Mouse (Mus musculus): Measurements from ENCODE around the gene Olfr878.

Olfr878 gene

GRCm38 (mm10) chr9:37917540-37917939 is at the start of gene Olfr878:
Olfr878 (plus strand) TSS chr9:37917840.
- no peaks in the 10 kb centered on the region for H3K27me3 ChIP-seq (ENCODE audit: insufficient read depth, low read length)
- H3K4me1 ChIP-seq (replicated peaks; ENCODE audit: low read depth, low read length) = no peaks in the 10 kb centered on the region
- no peaks in the 10 kb centered on the region for H3K36me3 ChIP-seq (ENCODE audit: insufficient read depth, low read length)
- TF ChIP-seq POU5F1 (IDR thresholded peaks at IDR 0.05; ENCODE audit: borderline replicate concordance, low read length) (no peak), CTCF (conservative IDR thresholded peaks at IDR 0.05; ENCODE audit: low read length) (no peak), NANOG (IDR thresholded peaks at IDR 0.05; ENCODE audit: borderline replicate concordance, low read length) (no peak)
- peaks cover 4% of the 10 kb centered on the region for H3K9me3 ChIP-seq (ENCODE audit: low read length)
- H3K4me3 ChIP-seq (replicated peaks; ENCODE audit: low read length) = no peak within 1 kb of the TSS

- H3K4me1 ChIP-seq (replicated peaks; ENCODE audit: low read depth, low read length) = no peaks in the 10 kb centered on the region
- no peak overlapping the region for H3K4me3 ChIP-seq (replicated peaks; ENCODE audit: low read length)
- H3K36me3 ChIP-seq (ENCODE audit: insufficient read depth, low read length) = no peaks in the 10 kb centered on the region
- no peaks in the 10 kb centered on the region for H3K27me3 ChIP-seq (ENCODE audit: insufficient read depth, low read length)
- no peaks in the 10 kb centered on the region for H3K9me3 ChIP-seq (ENCODE audit: low read length)
- TF ChIP-seq POU5F1 (IDR thresholded peaks at IDR 0.05; ENCODE audit: borderline replicate concordance, low read length) = no peak
These were observed 47.4 kb upstream of the Olfr878 start for GRCm38 (mm10) chr9:37870246-37870645.

- Histone ChIP-seq H3K9me3 (ENCODE audit: low read length) (no peaks in the 10 kb centered on the region), H3K27me3 (ENCODE audit: insufficient read depth, low read length) (no peaks in the 10 kb centered on the region), H3K4me3 (replicated peaks; ENCODE audit: low read length) (no peak overlapping the region), H3K36me3 (ENCODE audit: insufficient read depth, low read length) (no peaks in the 10 kb centered on the region), H3K4me1 (replicated peaks; ENCODE audit: low read depth, low read length) (no peaks in the 10 kb centered on the region)
- no peak for TF ChIP-seq POU5F1 (IDR thresholded peaks at IDR 0.05; ENCODE audit: borderline replicate concordance, low read length)
- no peak for TF ChIP-seq CTCF (conservative IDR thresholded peaks at IDR 0.05; ENCODE audit: low read length)
- TF ChIP-seq NANOG (IDR thresholded peaks at IDR 0.05; ENCODE audit: borderline replicate concordance, low read length) = no peak
These were observed 46.5 kb upstream of the Olfr878 start for GRCm38 (mm10) chr9:37871097-37871496.

- Histone ChIP-seq H3K9me3 (ENCODE audit: low read length) (no peaks in the 10 kb centered on the region), H3K27me3 (ENCODE audit: insufficient read depth, low read length) (no peaks in the 10 kb centered on the region), H3K36me3 (ENCODE audit: insufficient read depth, low read length) (no peaks in the 10 kb centered on the region), H3K4me3 (replicated peaks; ENCODE audit: low read length) (no peak overlapping the region), H3K4me1 (replicated peaks; ENCODE audit: low read depth, low read length) (no peaks in the 10 kb centered on the region)
- no peak for TF ChIP-seq CTCF (conservative IDR thresholded peaks at IDR 0.05; ENCODE audit: low read length)
These were observed 46.1 kb upstream of the Olfr878 start for GRCm38 (mm10) chr9:37871536-37871935.

GRCm38 (mm10) chr9:37890960-37891359 is 26.7 kb upstream of the Olfr878 start:
- Histone ChIP-seq H3K36me3 (ENCODE audit: insufficient read depth, low read length) (no peaks in the 10 kb centered on the region), H3K27me3 (ENCODE audit: insufficient read depth, low read length) (no peaks in the 10 kb centered on the region), H3K4me1 (replicated peaks; ENCODE audit: low read depth, low read length) (no peaks in the 10 kb centered on the region), H3K9me3 (ENCODE audit: low read length) (peaks cover 34% of the 10 kb centered on the region), H3K4me3 (replicated peaks; ENCODE audit: low read length) (no peak overlapping the region)
- TF ChIP-seq POU5F1 (IDR thresholded peaks at IDR 0.05; ENCODE audit: borderline replicate concordance, low read length) = no peak
- no peak for TF ChIP-seq NANOG (IDR thresholded peaks at IDR 0.05; ENCODE audit: borderline replicate concordance, low read length)
- no peak for TF ChIP-seq CTCF (conservative IDR thresholded peaks at IDR 0.05; ENCODE audit: low read length)

GRCm38 (mm10) chr9:37896661-37897060 is 21.0 kb upstream of the Olfr878 start, which contains the start of gene Olfr145:
Olfr145 (plus strand) TSS chr9:37896724.
- Histone ChIP-seq H3K9me3 (ENCODE audit: low read length) (peaks cover 11% of the 10 kb centered on the region), H3K4me3 (replicated peaks; ENCODE audit: low read length) (no peak within 1 kb of the TSS), H3K36me3 (ENCODE audit: insufficient read depth, low read length) (no peaks in the 10 kb centered on the region), H3K4me1 (replicated peaks; ENCODE audit: low read depth, low read length) (no peaks in the 10 kb centered on the region), H3K27me3 (ENCODE audit: insufficient read depth, low read length) (no peaks in the 10 kb centered on the region)
- TF ChIP-seq NANOG (IDR thresholded peaks at IDR 0.05; ENCODE audit: borderline replicate concordance, low read length) (no peak), POU5F1 (IDR thresholded peaks at IDR 0.05; ENCODE audit: borderline replicate concordance, low read length) (no peak), CTCF (conservative IDR thresholded peaks at IDR 0.05; ENCODE audit: low read length) (no peak)

- no peaks in the 10 kb centered on the region for H3K4me1 ChIP-seq (replicated peaks; ENCODE audit: low read depth, low read length)
- H3K9me3 ChIP-seq (ENCODE audit: low read length) = no peaks in the 10 kb centered on the region
- H3K36me3 ChIP-seq (ENCODE audit: insufficient read depth, low read length) = no peaks in the 10 kb centered on the region
- no peak overlapping the region for H3K4me3 ChIP-seq (replicated peaks; ENCODE audit: low read length)
- no peaks in the 10 kb centered on the region for H3K27me3 ChIP-seq (ENCODE audit: insufficient read depth, low read length)
- TF ChIP-seq CTCF (conservative IDR thresholded peaks at IDR 0.05; ENCODE audit: low read length) (no peak), NANOG (IDR thresholded peaks at IDR 0.05; ENCODE audit: borderline replicate concordance, low read length) (no peak), POU5F1 (IDR thresholded peaks at IDR 0.05; ENCODE audit: borderline replicate concordance, low read length) (no peak)
These were observed 12.1 kb upstream of the Olfr878 start for GRCm38 (mm10) chr9:37905555-37905954.

- Histone ChIP-seq H3K36me3 (ENCODE audit: insufficient read depth, low read length) (no peaks in the 10 kb centered on the region), H3K4me1 (replicated peaks; ENCODE audit: low read depth, low read length) (no peaks in the 10 kb centered on the region), H3K9me3 (ENCODE audit: low read length) (0 out of 2 replicates have a peak, but pooled peaks cover 4% of the 10 kb centered on the region), H3K27me3 (ENCODE audit: insufficient read depth, low read length) (no peaks in the 10 kb centered on the region), H3K4me3 (replicated peaks; ENCODE audit: low read length) (no peak overlapping the region)
- TF ChIP-seq CTCF (conservative IDR thresholded peaks at IDR 0.05; ENCODE audit: low read length) = no peak
- no peak for TF ChIP-seq NANOG (IDR thresholded peaks at IDR 0.05; ENCODE audit: borderline replicate concordance, low read length)
- TF ChIP-seq POU5F1 (IDR thresholded peaks at IDR 0.05; ENCODE audit: borderline replicate concordance, low read length) = no peak
These were observed 378 bp downstream of the Olfr878 start for GRCm38 (mm10) chr9:37918018-37918417.

GRCm38 (mm10) chr9:37924194-37924593 is 6.6 kb downstream of the Olfr878 start:
- Histone ChIP-seq H3K9me3 (ENCODE audit: low read length) (peaks cover 8% of the 10 kb centered on the region), H3K4me1 (replicated peaks; ENCODE audit: low read depth, low read length) (no peaks in the 10 kb centered on the region), H3K27me3 (ENCODE audit: insufficient read depth, low read length) (no peaks in the 10 kb centered on the region), H3K36me3 (ENCODE audit: insufficient read depth, low read length) (no peaks in the 10 kb centered on the region), H3K4me3 (replicated peaks; ENCODE audit: low read length) (no peak overlapping the region)
- no peak for TF ChIP-seq CTCF (conservative IDR thresholded peaks at IDR 0.05; ENCODE audit: low read length)
- TF ChIP-seq POU5F1 (IDR thresholded peaks at IDR 0.05; ENCODE audit: borderline replicate concordance, low read length) = no peak
- TF ChIP-seq NANOG (IDR thresholded peaks at IDR 0.05; ENCODE audit: borderline replicate concordance, low read length) = no peak

Data from E14TG2a.4 (cell line).